Mouse (Mus musculus): ENCODE data around the gene Prkcb. TPM values are rescaled to one million over a fixed set of nuclear protein-coding genes. Genes with fewer than 3 reads are reported as not detected.

Gene Prkcb
- polyA plus RNA-seq, 1 experiment from 2014 or later, result 5.7 TPM

DNA sequence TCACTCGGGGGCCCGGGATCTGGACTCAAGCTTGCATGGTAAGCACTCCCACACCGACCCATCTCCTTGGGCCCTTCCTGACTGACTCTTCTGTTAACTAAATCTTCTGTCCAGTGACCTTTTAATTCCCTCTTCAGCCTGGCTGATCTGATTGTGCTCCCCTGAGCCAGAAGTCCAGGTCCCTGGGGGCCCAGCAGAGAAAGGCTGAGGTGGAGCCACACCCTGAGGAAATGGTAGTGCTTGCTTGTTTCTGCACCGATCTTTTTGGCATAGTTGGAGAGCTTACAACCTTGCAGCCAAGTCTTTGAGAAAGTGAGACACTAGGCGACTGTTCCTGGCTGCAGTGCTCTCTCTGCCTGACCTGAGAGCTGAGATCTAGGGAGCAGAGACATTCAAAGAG is 183.7 kb downstream of the Prkcb start:
- H3K27ac ChIP-seq (replicated peaks), result no peak overlapping the region
- WGBS, result 71% methylated on average over 5 of the region's 5 CpGs
- H3K4me1 ChIP-seq, result peaks cover 11% of the 10 kb centered on the region
- no peak for DNase-seq (ENCODE audit: low spot score)
- no peaks in the 10 kb centered on the region for H3K27me3 ChIP-seq (ENCODE audit: low read depth, poor library complexity, severe bottlenecking)
- no peaks in the 10 kb centered on the region for H3K36me3 ChIP-seq
- H3K9me3 ChIP-seq (replicated peaks), result peaks cover 7% of the 10 kb centered on the region; the same call in 1 of the 2 replicates
- H3K4me3 ChIP-seq, result no peak overlapping the region

DNA sequence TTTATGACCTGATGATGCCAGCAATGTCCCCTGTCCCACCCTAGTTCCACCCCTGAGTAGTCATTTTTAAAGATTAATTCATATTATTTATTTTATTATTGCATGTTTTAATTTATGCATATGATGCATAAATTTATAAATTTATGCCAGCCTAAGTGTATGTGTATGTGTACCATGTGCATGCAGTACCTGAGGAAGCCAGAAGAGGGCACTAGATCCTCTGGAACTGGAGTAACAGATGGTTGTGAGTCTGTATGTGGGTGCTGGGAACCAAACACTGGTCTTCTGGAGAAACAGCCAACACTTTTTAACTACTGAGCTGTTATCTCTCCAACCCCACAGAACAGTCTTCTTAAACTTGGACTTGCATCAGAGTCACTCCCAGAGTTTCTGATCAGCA is 186.5 kb downstream of the Prkcb start:
- no peak overlapping the region for H3K27ac ChIP-seq (replicated peaks)
- H3K27me3 ChIP-seq (ENCODE audit: low read depth, poor library complexity, severe bottlenecking), result no peaks in the 10 kb centered on the region
- no peaks in the 10 kb centered on the region for H3K36me3 ChIP-seq
- H3K4me1 ChIP-seq, result peaks cover 33% of the 10 kb centered on the region
- no peak for DNase-seq (ENCODE audit: low spot score)
- H3K9me3 ChIP-seq (replicated peaks), result peaks cover 7% of the 10 kb centered on the region; the same call in 1 of the 2 replicates
- H3K4me3 ChIP-seq, result no peak overlapping the region

DNA sequence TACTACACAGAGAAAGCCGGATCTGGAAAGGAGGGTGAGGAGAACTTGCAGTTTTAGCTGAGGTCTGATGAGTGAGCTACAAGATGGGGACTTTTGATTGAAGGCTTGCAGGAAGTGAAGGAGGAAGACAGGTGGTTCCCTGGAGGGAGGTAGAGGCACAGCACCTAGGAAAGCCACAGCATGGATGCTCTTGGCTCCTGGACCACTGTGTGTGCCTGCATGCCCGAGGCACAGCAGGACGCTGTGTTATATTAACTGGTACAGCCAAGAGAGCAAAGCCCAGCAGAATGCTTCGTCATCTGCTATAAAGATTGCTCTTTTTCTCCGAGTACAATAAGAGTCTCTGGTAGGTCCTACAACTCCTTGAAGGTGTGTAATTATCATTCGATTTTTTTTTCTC is 188.1 kb downstream of the Prkcb start:
- WGBS, result 82% methylated on average over 6 of the region's 6 CpGs
- DNase-seq (ENCODE audit: low spot score), result no peak
- peaks cover 7% of the 10 kb centered on the region; the same call in 1 of the 2 replicates for H3K9me3 ChIP-seq (replicated peaks)
- H3K27ac ChIP-seq (replicated peaks), result peak overlapping the region; percentile 82; the same call in 1 of the 2 replicates
- peaks cover 33% of the 10 kb centered on the region for H3K4me1 ChIP-seq
- H3K4me3 ChIP-seq, result no peak overlapping the region
- no peaks in the 10 kb centered on the region for H3K36me3 ChIP-seq
- no peaks in the 10 kb centered on the region for H3K27me3 ChIP-seq (ENCODE audit: low read depth, poor library complexity, severe bottlenecking)

DNA sequence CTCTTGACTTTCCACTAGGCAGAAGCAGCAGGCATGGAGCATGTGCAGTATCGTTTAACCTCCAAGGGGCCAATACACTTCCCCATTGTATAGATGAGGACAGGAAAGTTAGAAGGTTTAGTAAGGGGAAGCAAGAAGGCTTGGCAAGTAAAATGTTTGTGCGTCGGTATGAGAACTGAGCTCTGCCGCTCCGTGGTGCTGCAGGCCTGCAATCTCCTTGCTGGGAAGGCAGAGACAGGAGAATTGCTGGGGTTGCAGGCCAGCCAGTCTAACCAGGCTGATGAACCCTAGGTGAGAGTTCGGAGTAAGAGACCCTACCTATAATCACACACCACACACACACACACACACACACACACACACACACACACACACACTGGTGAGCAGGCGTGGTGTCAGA is 188.6 kb downstream of the Prkcb start:
- Histone ChIP-seq H3K4me1 (peaks cover 31% of the 10 kb centered on the region), H3K27ac (replicated peaks) (peak overlapping the region; percentile 82), H3K9me3 (replicated peaks) (peaks cover 7% of the 10 kb centered on the region; the same call in 1 of the 2 replicates), H3K36me3 (no peaks in the 10 kb centered on the region), H3K4me3 (no peak overlapping the region), H3K27me3 (ENCODE audit: low read depth, poor library complexity, severe bottlenecking) (no peaks in the 10 kb centered on the region)
- WGBS, result 64% methylated on average over 7 of the region's 7 CpGs
- DNase-seq (ENCODE audit: low spot score), result peak; percentile 18

DNA sequence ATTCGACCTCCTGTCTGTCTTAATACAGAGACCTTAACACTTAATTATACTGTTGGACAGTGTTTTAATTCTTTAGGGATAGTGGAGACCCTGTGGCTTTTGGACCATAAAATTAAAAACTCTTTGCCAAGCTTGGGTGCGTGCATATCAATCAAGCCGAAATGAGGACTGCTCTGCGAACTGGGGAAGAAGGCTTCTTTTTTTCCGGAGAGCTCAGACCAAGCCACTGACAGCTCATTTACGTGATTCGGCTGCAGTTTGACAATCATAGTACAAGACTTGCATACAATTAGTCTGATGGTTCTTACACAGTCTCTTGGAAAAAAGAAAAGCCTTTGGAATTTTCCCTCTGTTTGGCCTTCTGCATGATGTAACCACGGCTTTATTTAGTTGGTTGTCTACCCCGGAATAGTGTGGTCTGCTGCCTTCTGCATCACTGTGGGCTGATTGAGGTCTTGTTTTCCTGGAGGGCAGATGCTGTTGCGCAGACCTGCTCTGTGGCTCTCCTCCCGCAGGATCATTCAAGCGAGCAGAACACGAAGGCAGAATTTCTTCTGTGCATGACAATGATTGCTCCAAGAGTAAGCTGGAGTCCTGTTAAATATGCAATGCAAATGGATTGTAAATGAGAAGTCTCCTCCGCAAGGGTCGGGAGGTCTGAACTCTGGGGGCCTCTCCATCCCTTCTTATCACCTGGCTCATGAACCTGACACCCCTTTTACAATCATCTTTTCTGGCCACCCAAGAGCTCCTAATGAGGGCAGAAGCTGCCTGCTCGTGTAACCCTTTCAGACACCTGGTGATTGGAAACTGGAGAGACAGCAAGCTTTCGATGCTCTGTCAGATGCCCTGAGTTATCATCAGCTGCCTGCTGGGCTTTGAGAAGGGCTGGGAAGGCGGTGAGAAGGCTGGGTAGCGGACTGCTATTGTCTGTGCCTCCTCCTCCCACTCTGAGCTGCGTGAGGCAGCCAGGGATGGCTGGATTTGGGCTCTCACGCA is 189.3 kb downstream of the Prkcb start:
- peaks cover 7% of the 10 kb centered on the region; the same call in 1 of the 2 replicates for H3K9me3 ChIP-seq (replicated peaks)
- H3K4me1 ChIP-seq, result peaks cover 29% of the 10 kb centered on the region
- no peaks in the 10 kb centered on the region for H3K36me3 ChIP-seq
- H3K4me3 ChIP-seq, result peak overlapping the region; percentile 32
- peak overlapping the region; percentile 82 for H3K27ac ChIP-seq (replicated peaks)
- peak; percentile 64 for DNase-seq (ENCODE audit: low spot score)
- H3K27me3 ChIP-seq (ENCODE audit: low read depth, poor library complexity, severe bottlenecking), result no peaks in the 10 kb centered on the region
- WGBS, result 12% methylated on average over 21 of the region's 21 CpGs

DNA sequence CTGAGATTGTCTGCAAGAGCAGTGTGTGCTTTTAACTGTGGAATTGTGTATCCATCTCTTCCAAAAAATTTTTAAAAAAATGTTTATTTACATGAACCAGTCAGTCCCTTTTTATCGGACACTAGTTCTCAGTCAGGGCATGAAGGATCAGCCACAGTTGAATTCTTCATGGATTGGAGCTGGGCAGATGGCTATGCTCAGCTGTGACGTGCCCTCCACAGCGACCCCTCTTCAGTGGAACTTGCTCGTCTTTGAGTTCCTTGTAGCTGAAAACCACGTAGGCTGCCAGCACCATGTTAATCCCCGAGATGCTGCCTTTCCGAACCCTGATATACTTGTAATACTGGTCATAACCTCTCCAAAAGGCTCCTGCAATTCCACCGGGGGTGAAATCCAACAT is 195.4 kb downstream of the Prkcb start:
- H3K4me3 ChIP-seq, result no peak overlapping the region
- WGBS, result 85% methylated on average over 8 of the region's 8 CpGs
- H3K4me1 ChIP-seq, result peaks cover 19% of the 10 kb centered on the region
- H3K27ac ChIP-seq (replicated peaks), result no peak overlapping the region
- H3K9me3 ChIP-seq (replicated peaks), result no peaks in the 10 kb centered on the region
- H3K27me3 ChIP-seq (ENCODE audit: low read depth, poor library complexity, severe bottlenecking), result no peaks in the 10 kb centered on the region
- DNase-seq (ENCODE audit: low spot score), result no peak
- no peaks in the 10 kb centered on the region for H3K36me3 ChIP-seq

DNA sequence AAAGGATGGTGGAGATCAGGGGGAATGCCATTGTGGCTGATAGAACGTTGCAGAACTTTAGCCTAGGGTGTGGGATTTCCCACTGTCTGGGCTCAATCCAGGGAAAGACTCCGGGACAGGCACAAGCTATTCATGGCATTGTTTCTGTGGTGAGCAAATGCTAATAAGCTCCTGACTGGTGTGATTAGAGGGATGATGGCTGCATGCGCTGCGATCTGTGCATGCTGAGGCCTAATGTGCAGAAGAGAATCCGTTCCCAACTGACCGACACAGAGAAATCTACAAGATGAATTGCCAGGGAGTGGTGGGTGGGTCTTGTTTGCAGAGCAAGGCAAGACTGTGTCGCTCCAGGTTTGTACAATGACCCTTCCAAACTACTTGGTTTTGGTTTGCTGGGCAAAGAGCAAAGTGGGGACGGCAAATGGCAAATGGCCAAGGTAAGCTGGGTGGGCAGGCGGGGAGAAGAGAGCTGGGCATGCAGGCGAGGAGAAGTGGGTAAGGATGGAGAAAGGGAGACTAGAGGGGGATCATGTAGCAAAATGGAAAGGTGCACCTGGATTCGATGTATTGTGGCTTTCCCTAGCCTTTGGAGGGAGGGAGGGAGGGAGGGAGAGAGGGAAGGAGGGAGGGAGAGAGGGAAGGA is 199.5 kb downstream of the Prkcb start:
- no peak for DNase-seq (ENCODE audit: low spot score)
- peak overlapping the region; percentile 61 for H3K27ac ChIP-seq (replicated peaks)

DNA sequence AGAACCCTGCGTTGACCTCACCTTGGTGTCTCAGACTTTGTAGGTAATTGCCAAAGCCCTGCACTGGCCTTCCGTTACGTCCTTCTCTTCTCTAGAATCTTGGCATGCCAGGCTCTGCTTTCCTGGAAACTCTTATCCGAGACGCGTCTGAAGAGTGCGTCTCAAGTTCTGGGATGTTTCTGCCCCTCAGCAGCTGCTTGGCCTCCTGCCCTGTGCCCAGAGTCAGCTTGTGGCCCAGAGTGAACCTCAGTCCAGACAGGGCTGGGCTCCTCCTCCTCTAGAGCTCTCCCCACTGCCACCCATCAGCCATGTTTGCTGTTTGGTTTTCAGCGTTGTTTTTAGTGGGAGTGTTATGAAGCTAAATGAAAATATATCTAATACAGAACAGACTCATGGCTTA is 203.5 kb downstream of the Prkcb start:
- no peak overlapping the region for H3K27ac ChIP-seq (replicated peaks)
- H3K4me1 ChIP-seq, result peaks cover 26% of the 10 kb centered on the region
- H3K27me3 ChIP-seq (ENCODE audit: low read depth, poor library complexity, severe bottlenecking), result no peaks in the 10 kb centered on the region
- no peak overlapping the region for H3K4me3 ChIP-seq
- H3K9me3 ChIP-seq (replicated peaks), result no peaks in the 10 kb centered on the region
- DNase-seq (ENCODE audit: low spot score), result no peak
- H3K36me3 ChIP-seq, result no peaks in the 10 kb centered on the region
- 90% methylated on average over 8 of the region's 8 CpGs for WGBS

More for the DNA sequence above, 199.5 kb downstream of the Prkcb start:
- no peaks in the 10 kb centered on the region for H3K36me3 ChIP-seq
- H3K4me1 ChIP-seq, result peaks cover 18% of the 10 kb centered on the region
- no peaks in the 10 kb centered on the region for H3K27me3 ChIP-seq (ENCODE audit: low read depth, poor library complexity, severe bottlenecking)
- H3K4me3 ChIP-seq, result no peak overlapping the region
- no peaks in the 10 kb centered on the region for H3K9me3 ChIP-seq (replicated peaks)
- 53% methylated on average over 11 of the region's 11 CpGs for WGBS

DNA sequence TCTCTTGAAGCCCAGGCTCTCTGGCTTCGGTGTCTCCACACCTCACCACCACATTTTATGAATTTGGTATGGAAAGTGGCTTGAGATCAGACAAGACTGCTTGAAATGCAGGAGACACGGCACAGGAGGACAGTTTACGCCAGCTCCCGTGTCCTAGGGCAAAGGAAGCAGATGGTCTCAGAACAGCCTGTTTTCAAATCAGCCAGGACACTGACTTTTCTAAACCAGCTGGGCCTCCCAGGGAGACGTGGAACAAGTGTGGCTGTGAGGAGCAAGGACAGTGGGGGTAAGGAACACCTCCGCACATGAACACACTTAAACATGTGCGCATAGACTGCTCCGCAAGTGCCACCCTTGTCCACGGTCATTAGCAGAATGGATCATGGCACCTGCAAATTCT is 204.4 kb downstream of the Prkcb start:
- Histone ChIP-seq H3K4me3 (no peak overlapping the region), H3K27me3 (ENCODE audit: low read depth, poor library complexity, severe bottlenecking) (no peaks in the 10 kb centered on the region), H3K4me1 (peaks cover 19% of the 10 kb centered on the region), H3K36me3 (no peaks in the 10 kb centered on the region), H3K9me3 (replicated peaks) (no peaks in the 10 kb centered on the region), H3K27ac (replicated peaks) (no peak overlapping the region)
- WGBS, result 90% methylated on average over 9 of the region's 9 CpGs
- DNase-seq (ENCODE audit: low spot score), result no peak

DNA sequence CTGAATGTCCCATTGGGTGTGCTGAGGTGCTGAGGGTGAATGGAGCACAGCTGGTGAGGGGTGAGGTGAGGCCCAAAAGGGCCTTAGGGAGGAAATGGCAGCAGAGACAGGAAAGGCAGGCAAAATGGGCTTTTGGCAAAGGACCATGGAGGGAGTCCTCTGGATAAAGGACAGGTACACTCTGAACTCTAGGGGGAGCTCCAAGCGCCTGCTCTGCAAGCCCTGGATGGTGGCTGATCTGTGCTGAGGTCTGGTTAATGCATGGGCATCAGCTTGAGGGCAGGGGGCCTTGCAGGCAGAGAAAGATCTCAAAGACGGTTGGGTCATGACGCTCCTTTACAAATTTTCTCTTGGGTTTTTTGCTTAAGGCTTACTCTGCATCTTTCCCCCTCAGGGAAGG is 205.5 kb downstream of the Prkcb start:
- H3K4me1 ChIP-seq, result peaks cover 14% of the 10 kb centered on the region
- no peaks in the 10 kb centered on the region for H3K9me3 ChIP-seq (replicated peaks)
- WGBS, result 18% methylated on average over 3 of the region's 3 CpGs
- no peak overlapping the region for H3K27ac ChIP-seq (replicated peaks)
- no peak overlapping the region for H3K4me3 ChIP-seq
- H3K36me3 ChIP-seq, result no peaks in the 10 kb centered on the region
- H3K27me3 ChIP-seq (ENCODE audit: low read depth, poor library complexity, severe bottlenecking), result no peaks in the 10 kb centered on the region
- DNase-seq (ENCODE audit: low spot score), result peak; percentile 52

DNA sequence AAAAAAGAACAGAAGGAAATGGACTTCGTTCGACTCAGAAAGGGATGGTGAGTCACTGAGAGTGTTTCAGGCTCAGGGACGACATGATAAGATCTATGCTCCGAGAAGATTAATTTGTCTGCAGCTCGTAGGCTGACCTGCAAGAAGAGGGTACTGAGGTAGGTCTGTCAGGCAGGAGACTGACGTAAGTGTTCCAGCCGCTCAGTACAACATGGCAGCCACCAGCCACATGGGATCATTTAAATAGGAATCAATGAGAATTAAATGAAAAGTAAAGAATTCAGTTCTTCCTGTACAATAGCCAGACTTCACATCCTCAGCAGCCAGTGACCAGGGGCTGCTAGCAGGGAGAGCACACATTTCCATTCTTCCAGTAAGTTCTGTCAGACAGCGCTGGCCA is 209.0 kb downstream of the Prkcb start:
- Histone ChIP-seq H3K9me3 (replicated peaks) (no peaks in the 10 kb centered on the region), H3K4me1 (peaks cover 11% of the 10 kb centered on the region; the same call in 1 of the 2 replicates)
- 87% methylated on average over 8 of the region's 8 CpGs for WGBS

DNA sequence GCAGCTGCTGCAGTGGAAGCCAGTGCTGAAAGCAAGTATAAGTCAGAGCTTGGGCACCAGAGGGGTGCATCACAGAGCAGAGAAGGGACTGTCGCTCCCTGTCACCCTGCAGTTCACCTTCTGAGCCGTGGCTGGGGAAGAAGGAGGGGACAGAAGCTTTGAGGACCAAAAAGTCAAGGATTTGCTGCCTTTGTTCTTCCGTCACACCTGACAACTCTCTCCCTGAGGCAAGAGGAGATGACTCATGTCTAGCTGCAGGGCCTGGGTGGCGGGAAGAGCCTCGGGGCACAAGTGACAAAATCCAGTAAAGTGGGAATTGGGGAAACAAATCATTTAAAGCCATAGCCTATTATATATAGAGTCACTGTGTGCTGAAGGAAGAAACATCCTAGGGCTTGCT is 209.9 kb downstream of the Prkcb start:
- H3K4me3 ChIP-seq, result no peak overlapping the region
- H3K27me3 ChIP-seq (ENCODE audit: low read depth, poor library complexity, severe bottlenecking), result no peaks in the 10 kb centered on the region
- no peak for DNase-seq (ENCODE audit: low spot score)
- H3K9me3 ChIP-seq (replicated peaks), result no peaks in the 10 kb centered on the region
- no peaks in the 10 kb centered on the region for H3K36me3 ChIP-seq
- 58% methylated on average over 5 of the region's 5 CpGs for WGBS
- H3K4me1 ChIP-seq, result peaks cover 8% of the 10 kb centered on the region; the same call in 1 of the 2 replicates
- H3K27ac ChIP-seq (replicated peaks), result no peak overlapping the region

More for the DNA sequence above, 209.0 kb downstream of the Prkcb start:
- Histone ChIP-seq H3K36me3 (no peaks in the 10 kb centered on the region), H3K27me3 (ENCODE audit: low read depth, poor library complexity, severe bottlenecking) (no peaks in the 10 kb centered on the region), H3K27ac (replicated peaks) (no peak overlapping the region), H3K4me3 (no peak overlapping the region)
- no peak for DNase-seq (ENCODE audit: low spot score)
